Mouse (Mus musculus) embryonic facial prominence, embryonic 15.5 days (tissue): ENCODE results near the gene Ciz1. TPM values are rescaled to one million over a fixed set of nuclear protein-coding genes. Genes with fewer than 3 reads are reported as not detected.

Experiments used
- ATAC-seq: fragments of 200-750 bp; cut with Nextera tagmentation; 2 replicates; pipeline ENCODE4 v1.8.0; 2017; ENCODE audit warnings: low read depth, moderate TSS enrichment; ENCODE audit not compliant: insufficient number of reproducible peaks, low FRiP score, low TSS enrichment
- H3K27ac ChIP-seq: fragments of 300-500 bp; sonication (generic); replicated peaks from 2 replicates; pipeline ENCODE4 v1.5.1; 2015; ENCODE audit warnings: mild to moderate bottlenecking, inconsistent platforms
- H3K27me3 ChIP-seq: fragments of 300-500 bp; sonication (generic); 2 replicates; pipeline ENCODE4 v1.6.1; 2015; ENCODE audit warnings: inconsistent platforms
- H3K36me3 ChIP-seq: fragments of 300-500 bp; sonication (generic); 2 replicates; pipeline ENCODE4 v1.6.1; 2015; ENCODE audit warnings: mild to moderate bottlenecking, inconsistent platforms
- H3K4me1 ChIP-seq: fragments of 300-500 bp; sonication (generic); 2 replicates; pipeline ENCODE4 v1.6.1; 2015; ENCODE audit warnings: inconsistent platforms
- H3K4me2 ChIP-seq: fragments of 300-500 bp; sonication (generic); replicated peaks from 2 replicates; pipeline ENCODE4 v1.6.1; 2015; ENCODE audit warnings: mild to moderate bottlenecking, inconsistent platforms
- H3K4me3 ChIP-seq: fragments of 300-500 bp; sonication (generic); replicated peaks from 2 replicates; pipeline ENCODE4 v1.5.1; 2015; ENCODE audit warnings: mild to moderate bottlenecking, inconsistent platforms
- H3K9ac ChIP-seq: fragments of 300-500 bp; sonication (generic); 2 replicates; pipeline ENCODE4 v1.6.1; 2015; ENCODE audit warnings: inconsistent platforms
- H3K9me3 ChIP-seq: fragments of 300-500 bp; sonication (generic); replicated peaks from 2 replicates; pipeline ENCODE4 v1.6.1; 2016; ENCODE audit warnings: inconsistent platforms
- WGBS: fragments of 180-500 bp; shearing (Covaris S2); methylation state at CpG from one replicate; pipeline ENCODE4 v1.1.7; 2015; 5-methylcytosine and 5-hydroxymethylcytosine counted together
- polyA plus RNA-seq: library from polyadenylated mRNA; unstranded; fragments of >200 nt; fragmentation: Nextera tagmentation; extraction: Ambion mirVana; gene quantifications from 2 replicates; pipeline ENCODE4 v1.2.1, GENCODE M21; 2015

Gene Ciz1
- polyA plus RNA-seq, 1 experiment from 2014 or later = 57.3 TPM

DNA sequence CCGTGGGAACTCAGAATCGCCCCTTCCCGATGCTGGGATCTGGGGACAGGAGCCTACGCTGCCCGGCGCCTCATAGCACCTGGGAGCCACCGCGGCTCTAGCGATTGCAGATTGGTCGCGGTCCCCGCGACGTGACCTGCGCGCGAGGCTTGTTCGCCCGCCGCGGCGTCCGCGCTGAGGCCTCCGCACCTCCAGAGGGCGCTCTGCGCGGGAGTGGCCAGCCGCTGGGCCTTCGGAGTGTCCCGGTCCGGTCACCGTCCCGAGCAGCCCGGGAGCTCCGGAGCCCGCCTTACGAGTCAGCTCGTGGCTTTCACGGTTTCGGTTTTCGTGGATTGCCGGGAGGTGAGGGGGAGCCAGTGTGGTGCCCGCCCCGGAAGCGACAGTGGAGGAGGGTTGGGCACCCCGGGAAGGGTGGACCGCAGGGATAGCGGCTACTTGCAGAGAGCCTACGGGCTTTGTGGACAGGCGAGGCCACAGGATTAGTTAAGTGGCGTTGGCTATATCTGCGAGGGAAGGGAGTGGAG is 10.8 kb downstream of the Ciz1 start:
- Histone ChIP-seq H3K4me2 (peak overlapping the region; percentile 79), H3K27me3 (no peaks in the 10 kb centered on the region), H3K27ac (peak overlapping the region; percentile 96), H3K9ac (peak overlapping the region; percentile 77), H3K4me1 (peaks cover 27% of the 10 kb centered on the region), H3K9me3 (no peaks in the 10 kb centered on the region), H3K36me3 (peaks cover 24% of the 10 kb centered on the region), H3K4me3 (peak overlapping the region; percentile 72)
- WGBS = under 1% methylated on average over 53 of the region's 53 CpGs
- ATAC-seq = peak; percentile 81

DNA sequence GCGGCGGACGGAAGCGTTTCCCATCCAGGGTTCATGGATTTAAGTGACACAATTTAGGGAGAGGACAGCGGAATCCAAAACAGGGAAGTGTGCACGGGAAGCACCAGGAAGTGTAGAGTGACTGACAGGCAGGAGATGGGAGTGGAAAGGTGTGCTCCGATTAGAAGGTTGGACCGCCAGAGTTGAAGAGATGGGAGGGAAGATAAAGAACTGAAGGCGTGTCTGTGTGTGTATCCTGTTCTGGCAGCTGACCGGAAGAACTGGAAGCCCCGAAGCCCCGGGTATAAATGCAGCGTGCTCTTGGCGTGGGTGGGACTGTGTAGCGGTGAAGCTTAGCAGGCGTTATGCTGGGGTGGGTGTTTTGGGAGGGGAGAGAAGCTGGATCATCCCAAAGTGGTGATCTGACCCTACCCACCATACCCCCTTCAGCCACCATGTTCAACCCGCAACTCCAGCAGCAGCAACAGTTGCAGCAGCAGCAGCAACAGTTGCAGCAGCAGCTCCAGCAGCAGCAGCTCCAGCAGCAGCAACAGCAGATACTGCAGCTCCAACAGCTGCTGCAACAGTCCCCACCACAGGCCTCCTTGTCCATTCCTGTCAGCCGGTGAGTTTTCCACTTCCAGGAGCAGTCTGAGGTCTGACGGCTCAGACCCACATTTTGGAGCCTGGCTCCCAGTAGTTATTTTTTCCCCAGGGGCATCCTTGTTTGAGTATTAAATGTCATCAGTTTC is 11.4 kb downstream of the Ciz1 start:
- H3K4me3 ChIP-seq = peak overlapping the region; percentile 72
- ATAC-seq = no peak
- 5% methylated on average over 19 of the region's 19 CpGs for WGBS
- H3K4me1 ChIP-seq = peaks cover 27% of the 10 kb centered on the region
- peak overlapping the region; percentile 79 for H3K4me2 ChIP-seq
- H3K36me3 ChIP-seq = peaks cover 27% of the 10 kb centered on the region
- H3K27me3 ChIP-seq = no peaks in the 10 kb centered on the region
- peak overlapping the region; percentile 77 for H3K9ac ChIP-seq
- H3K27ac ChIP-seq = peak overlapping the region; percentile 96
- H3K9me3 ChIP-seq = no peaks in the 10 kb centered on the region

- no peaks in the 10 kb centered on the region for H3K27me3 ChIP-seq
- no peaks in the 10 kb centered on the region for H3K9me3 ChIP-seq
- no peak for ATAC-seq
- H3K4me1 ChIP-seq = peaks cover 27% of the 10 kb centered on the region
- no peak overlapping the region for H3K27ac ChIP-seq
- peak overlapping the region; percentile 77; the same call in 1 of the 2 replicates for H3K9ac ChIP-seq
- H3K36me3 ChIP-seq = peaks cover 30% of the 10 kb centered on the region
- 86% methylated on average over 8 of the region's 8 CpGs for WGBS
- H3K4me3 ChIP-seq = peak overlapping the region; percentile 72
- H3K4me2 ChIP-seq = peak overlapping the region; percentile 79
These were observed 12.0 kb downstream of the Ciz1 start for GRCm38 (mm10) chr2:32364121-32364520.

GRCm38 (mm10) chr2:32367315-32367714 is 15.2 kb downstream of the Ciz1 start:
- no peak overlapping the region for H3K4me2 ChIP-seq
- H3K36me3 ChIP-seq = peaks cover 61% of the 10 kb centered on the region
- WGBS = 95% methylated on average over 5 of the region's 5 CpGs
- H3K27ac ChIP-seq = no peak overlapping the region
- peaks cover 11% of the 10 kb centered on the region for H3K4me1 ChIP-seq
- no peak overlapping the region for H3K9ac ChIP-seq
- H3K27me3 ChIP-seq = no peaks in the 10 kb centered on the region
- no peaks in the 10 kb centered on the region for H3K9me3 ChIP-seq
- no peak overlapping the region for H3K4me3 ChIP-seq
- no peak for ATAC-seq

DNA sequence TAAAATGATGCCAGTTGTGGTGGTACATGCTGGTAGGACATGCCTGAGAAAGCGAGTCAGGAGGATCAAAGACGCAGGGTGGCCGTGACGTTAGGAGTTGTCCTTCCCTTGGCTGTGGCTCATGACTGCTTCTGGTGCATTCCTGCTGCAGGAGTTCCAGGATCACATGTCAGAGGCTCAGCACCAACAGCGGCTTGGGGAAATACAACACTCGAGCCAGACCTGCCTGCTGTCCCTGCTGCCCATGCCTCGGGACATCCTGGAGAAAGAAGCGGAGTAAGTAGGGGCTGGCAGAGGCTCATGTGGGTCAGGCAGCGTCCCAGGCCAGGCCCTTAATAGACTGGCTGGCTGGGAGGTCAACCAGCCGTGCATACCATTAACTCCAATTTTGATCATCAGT is 22.1 kb downstream of the Ciz1 start:
- no peak overlapping the region for H3K9ac ChIP-seq
- H3K4me1 ChIP-seq = no peaks in the 10 kb centered on the region
- ATAC-seq = no peak
- H3K9me3 ChIP-seq = no peaks in the 10 kb centered on the region
- H3K4me2 ChIP-seq = no peak overlapping the region
- no peaks in the 10 kb centered on the region for H3K27me3 ChIP-seq
- peaks cover 90% of the 10 kb centered on the region for H3K36me3 ChIP-seq
- no peak overlapping the region for H3K27ac ChIP-seq
- 81% methylated on average over 10 of the region's 10 CpGs for WGBS
- H3K4me3 ChIP-seq = no peak overlapping the region

- H3K9me3 ChIP-seq = no peaks in the 10 kb centered on the region
- ATAC-seq = no peak
- no peak overlapping the region; the same call in 1 of the 2 replicates for H3K27ac ChIP-seq
- no peak overlapping the region for H3K9ac ChIP-seq
- no peaks in the 10 kb centered on the region for H3K27me3 ChIP-seq
- H3K4me2 ChIP-seq = no peak overlapping the region
- H3K36me3 ChIP-seq = peaks cover 87% of the 10 kb centered on the region
- 89% methylated on average over 13 of the region's 13 CpGs for WGBS
- no peak overlapping the region for H3K4me3 ChIP-seq
- H3K4me1 ChIP-seq = no peaks in the 10 kb centered on the region
These were observed 23.3 kb downstream of the Ciz1 start for GRCm38 (mm10) chr2:32375317-32375940.

- ATAC-seq = no peak
- no peak overlapping the region for H3K27ac ChIP-seq
- H3K4me2 ChIP-seq = no peak overlapping the region
- H3K9ac ChIP-seq = no peak overlapping the region
- no peaks in the 10 kb centered on the region for H3K9me3 ChIP-seq
- H3K4me1 ChIP-seq = peaks cover 10% of the 10 kb centered on the region
- no peaks in the 10 kb centered on the region for H3K27me3 ChIP-seq
- 92% methylated on average over 10 of the region's 10 CpGs for WGBS
- H3K36me3 ChIP-seq = peaks cover 71% of the 10 kb centered on the region
- H3K4me3 ChIP-seq = no peak overlapping the region
These were observed 24.8 kb downstream of the Ciz1 start for GRCm38 (mm10) chr2:32376963-32377362.

- Histone ChIP-seq H3K4me1 (peaks cover 17% of the 10 kb centered on the region), H3K9me3 (no peaks in the 10 kb centered on the region), H3K27ac (no peak overlapping the region), H3K9ac (no peak overlapping the region), H3K36me3 (peaks cover 47% of the 10 kb centered on the region), H3K4me3 (no peak overlapping the region), H3K4me2 (no peak overlapping the region), H3K27me3 (no peaks in the 10 kb centered on the region)
- 89% methylated on average over 7 of the region's 7 CpGs for WGBS
- no peak for ATAC-seq
These were observed 27.9 kb downstream of the Ciz1 start for GRCm38 (mm10) chr2:32380001-32380500.

GRCm38 (mm10) chr2:32381141-32381774 is 29.1 kb downstream of the Ciz1 start:
- Histone ChIP-seq H3K9ac (peak overlapping the region; percentile 35), H3K36me3 (peaks cover 35% of the 10 kb centered on the region), H3K4me1 (peaks cover 17% of the 10 kb centered on the region), H3K27ac (0 out of 2 replicates have a peak overlapping the region, but pooled peaks have one; percentile 1), H3K4me3 (peak overlapping the region; percentile 60), H3K27me3 (no peaks in the 10 kb centered on the region), H3K9me3 (no peaks in the 10 kb centered on the region), H3K4me2 (peak overlapping the region; percentile 94)
- WGBS = under 1% methylated on average over 27 of the region's 27 CpGs
- ATAC-seq = peak; percentile 8

DNA sequence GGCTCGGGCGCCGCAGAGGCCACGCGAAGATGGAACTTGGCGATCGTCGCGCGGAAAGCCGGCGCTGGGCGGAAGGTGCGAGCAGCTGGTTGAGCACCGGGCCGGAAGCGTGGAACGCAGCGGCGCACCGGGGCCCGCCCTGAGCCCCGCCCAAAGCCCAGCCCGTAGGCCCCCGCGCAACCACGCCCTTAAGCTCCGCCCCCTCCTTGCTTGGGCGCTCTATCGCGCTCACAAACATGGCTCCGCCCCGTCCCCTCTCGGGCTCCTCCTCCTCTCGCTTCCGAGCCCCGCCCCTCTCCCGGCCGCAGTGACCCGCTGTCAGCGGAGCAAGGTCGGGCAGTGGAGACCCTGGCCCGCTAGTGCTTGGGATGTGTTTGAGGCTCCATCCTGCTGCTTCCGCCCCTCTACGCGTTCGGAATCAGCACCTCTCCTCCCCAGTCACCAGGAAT is 29.7 kb downstream of the Ciz1 start, which contains the start of gene 1110008P14Rik:
Gene 1110008P14Rik, minus strand, starts transcription at position 164 of the 449 bp plus-strand sequence.
- WGBS = 1% methylated on average over 40 of the region's 47 CpGs
- Histone ChIP-seq H3K27ac (0 out of 2 replicates have a peak within 1 kb of the TSS, but pooled peaks have one; percentile 1), H3K27me3 (no peaks in the 10 kb centered on the region), H3K4me2 (peak within 1 kb of the TSS; percentile 94), H3K9ac (peak within 1 kb of the TSS; percentile 43), H3K9me3 (no peaks in the 10 kb centered on the region), H3K4me3 (peak within 1 kb of the TSS; percentile 60), H3K36me3 (peaks cover 31% of the 10 kb centered on the region), H3K4me1 (peaks cover 17% of the 10 kb centered on the region)
- peak; percentile 90 for ATAC-seq

- WGBS = 60% methylated on average over 2 of the region's 2 CpGs
- no peaks in the 10 kb centered on the region for H3K27me3 ChIP-seq
- H3K4me2 ChIP-seq = no peak overlapping the region
- no peak overlapping the region for H3K9ac ChIP-seq
- H3K9me3 ChIP-seq = no peaks in the 10 kb centered on the region
- H3K4me3 ChIP-seq = no peak overlapping the region
- peaks cover 22% of the 10 kb centered on the region for H3K36me3 ChIP-seq
- H3K27ac ChIP-seq = no peak overlapping the region
- ATAC-seq = no peak
- peaks cover 17% of the 10 kb centered on the region for H3K4me1 ChIP-seq
These were observed 30.6 kb downstream of the Ciz1 start for GRCm38 (mm10) chr2:32382689-32383088.
